Mouse (Mus musculus): ENCODE data around the gene Lrrk1.

- TF ChIP-seq MAFK (IDR thresholded peaks at IDR 0.05; ENCODE audit: insufficient replicate concordance, low read length) (no peak), CTCF (conservative IDR thresholded peaks at IDR 0.05 in 1 of 2, IDR thresholded peaks at IDR 0.05 in 1 of 2; ENCODE audit: low read depth in 2 of 2, low read length in 2 of 2) (no peak), POLR2AphosphoS2 (IDR thresholded peaks at IDR 0.05; ENCODE audit: low read depth, low read length) (no peak), TCF12 (IDR thresholded peaks at IDR 0.05; ENCODE audit: low read depth, low read length) (no peak), RCOR1 (conservative IDR thresholded peaks at IDR 0.05; ENCODE audit: low read depth, low read length) (no peak), POLR2A (IDR thresholded peaks at IDR 0.05; ENCODE audit: low read depth, low read length) (no peak)
Observed at GRCm38 (mm10) chr7:66214477-66214876, 173.7 kb downstream of the Lrrk1 start.

Measured in CH12.LX (cell line).